Comparison of ENCODE assay signal across 15 mouse cellular contexts in genomic region chr4:103269336-103269735, GRCm38 (mm10). TPM values are rescaled to one million over a fixed set of nuclear protein-coding genes. Genes with fewer than 3 reads are reported as not detected.
DNase-seq lines count a peak whose midpoint lies in the region; ATAC-seq and TF ChIP-seq lines count a peak whose summit lies in the region.
"Had no signal": no experiment of that assay in that cellular context is flagged by ENCODE, and none has a peak within 500 bp of the region (broad histone marks: within the 10 kb centered on the region; RNA-seq: fewer than 3 reads in every experiment).

No protein-coding gene starts in this region.

- H3K4me3 ChIP-seq in forebrain, postnatal 0 days (ENCODE audit: low read depth, low read length), result no peak overlapping the region
- no peak overlapping the region for H3K4me3 ChIP-seq in forebrain, embryonic 13.5 days
- H3K4me3 ChIP-seq in liver, adult 2 months (ENCODE audit: insufficient read depth, low read depth, low read length), result no peak overlapping the region
- H3K4me3 ChIP-seq in liver, embryonic 11.5 days (ENCODE audit: low read depth, low read length), result no peak overlapping the region
- H3K4me3 ChIP-seq in kidney, embryonic 16.5 days (ENCODE audit: low read length), result no peak overlapping the region
- H3K4me3 ChIP-seq: forebrain, embryonic 15.5 days; heart, embryonic 12.5 days; megakaryocyte, embryonic 14.5 days had no signal

- peak; percentile 3 for DNase-seq in forebrain, postnatal 0 days
- no peak for DNase-seq in liver, adult 2 months (ENCODE audit: extremely low read depth, low read depth, low spot score)
- no peak for DNase-seq in liver, embryonic 11.5 days (ENCODE audit: low spot score)
- peak; percentile 13 for DNase-seq in A20 (ENCODE audit: low read depth, low spot score)
- no peak for DNase-seq in urinary bladder, adult 18-20 months (ENCODE audit: low spot score in 2 of 2)

- H3K4me2 ChIP-seq in forebrain, postnatal 0 days (ENCODE audit: low read depth), result no peak overlapping the region
- H3K4me2 ChIP-seq in forebrain, embryonic 13.5 days, result no peak overlapping the region
- H3K4me2 ChIP-seq in liver, embryonic 11.5 days, result no peak overlapping the region
- H3K4me2 ChIP-seq in kidney, embryonic 16.5 days (replicated peaks; ENCODE audit: low read depth, low read length), result no peak overlapping the region
- H3K4me2 ChIP-seq: forebrain, embryonic 15.5 days; heart, embryonic 12.5 days had no signal

- no peak for ATAC-seq in forebrain, postnatal 0 days
- no peak for ATAC-seq in forebrain, embryonic 13.5 days
- no peak for ATAC-seq in liver, embryonic 11.5 days (replicated peaks; ENCODE audit: low FRiP score)
- ATAC-seq in common myeloid progenitor, adult 5-6 weeks (replicated peaks; ENCODE audit: low read depth, poor library complexity, severe bottlenecking), result peak; percentile 56; the same call in 1 of the 2 replicates
- ATAC-seq in kidney, embryonic 16.5 days (ENCODE audit: low FRiP score, low TSS enrichment), result no peak
- ATAC-seq: forebrain, embryonic 15.5 days; inflammation-experienced regulatory T-cells, adult 6 months had no signal

- H3K9me3 ChIP-seq in forebrain, postnatal 0 days (ENCODE audit: low read length), result no peaks in the 10 kb centered on the region
- H3K9me3 ChIP-seq in forebrain, embryonic 13.5 days (replicated peaks), result no peaks in the 10 kb centered on the region
- no peaks in the 10 kb centered on the region for H3K9me3 ChIP-seq in liver, embryonic 11.5 days (ENCODE audit: control insufficient read depth, low read length)
- H3K9me3 ChIP-seq in kidney, embryonic 16.5 days (ENCODE audit: low read length), result no peaks in the 10 kb centered on the region
- H3K9me3 ChIP-seq: forebrain, embryonic 15.5 days; G1E; heart, embryonic 12.5 days had no signal

- no peaks in the 10 kb centered on the region for H3K4me1 ChIP-seq in forebrain, postnatal 0 days (ENCODE audit: insufficient read depth)
- no peaks in the 10 kb centered on the region for H3K4me1 ChIP-seq in forebrain, embryonic 13.5 days
- H3K4me1 ChIP-seq in liver, adult 2 months (ENCODE audit: control insufficient read depth, insufficient read depth, low read length), result no peaks in the 10 kb centered on the region
- no peaks in the 10 kb centered on the region for H3K4me1 ChIP-seq in liver, embryonic 11.5 days (replicated peaks; ENCODE audit: control insufficient read depth, insufficient read depth, low read length)
- no peaks in the 10 kb centered on the region for H3K4me1 ChIP-seq in kidney, embryonic 16.5 days (ENCODE audit: insufficient read depth, low read length)
- H3K4me1 ChIP-seq: forebrain, embryonic 15.5 days; heart, embryonic 12.5 days; megakaryocyte, embryonic 14.5 days had no signal

- no peaks in the 10 kb centered on the region for H3K79me2 ChIP-seq in liver, adult 2 months (ENCODE audit: control insufficient read depth, insufficient read depth, low read length)

- no peaks in the 10 kb centered on the region for H3K27me3 ChIP-seq in forebrain, postnatal 0 days (ENCODE audit: insufficient read depth, low read length)
- H3K27me3 ChIP-seq in forebrain, embryonic 13.5 days, result no peaks in the 10 kb centered on the region
- H3K27me3 ChIP-seq in liver, adult 2 months (ENCODE audit: control insufficient read depth, insufficient read depth, low read length), result no peaks in the 10 kb centered on the region
- H3K27me3 ChIP-seq in liver, embryonic 11.5 days (replicated peaks; ENCODE audit: control insufficient read depth, insufficient read depth, low read length), result no peaks in the 10 kb centered on the region
- H3K27me3 ChIP-seq in kidney, embryonic 16.5 days (ENCODE audit: insufficient read depth, low read length), result no peaks in the 10 kb centered on the region
- H3K27me3 ChIP-seq: forebrain, embryonic 15.5 days; heart, embryonic 12.5 days; megakaryocyte, embryonic 14.5 days had no signal

- TF ChIP-seq CTCF in forebrain, postnatal 0 days (IDR thresholded peaks at IDR 0.05; ENCODE audit: low read depth), result peak; percentile 42
- TF ChIP-seq CTCF in liver, adult 2 months (IDR thresholded peaks at IDR 0.05; ENCODE audit: low read depth, low read length), result 0 out of 2 replicates have a peak, but pooled peaks have one; percentile 14

- no peaks in the 10 kb centered on the region for H3K36me3 ChIP-seq in forebrain, postnatal 0 days (ENCODE audit: insufficient read depth)
- H3K36me3 ChIP-seq in forebrain, embryonic 13.5 days (ENCODE audit: poor library complexity, severe bottlenecking), result no peaks in the 10 kb centered on the region
- H3K36me3 ChIP-seq in liver, adult 2 months (ENCODE audit: control insufficient read depth, insufficient read depth, low read length), result no peaks in the 10 kb centered on the region
- no peaks in the 10 kb centered on the region for H3K36me3 ChIP-seq in liver, embryonic 11.5 days (ENCODE audit: control insufficient read depth, insufficient read depth, low read length)
- no peaks in the 10 kb centered on the region for H3K36me3 ChIP-seq in kidney, embryonic 16.5 days (ENCODE audit: insufficient read depth, low read length)
- H3K36me3 ChIP-seq: forebrain, embryonic 15.5 days; G1E; heart, embryonic 12.5 days had no signal

- 88% methylated on average over 4 of the region's 4 CpGs for WGBS in forebrain, postnatal 0 days
- WGBS in forebrain, embryonic 13.5 days, result 84% methylated on average over 4 of the region's 4 CpGs
- 90% methylated on average over 4 of the region's 4 CpGs for WGBS in liver, adult 2 months
- 66% methylated on average over 4 of the region's 4 CpGs for WGBS in liver, embryonic 11.5 days
- WGBS in kidney, embryonic 16.5 days, result 84% methylated on average over 4 of the region's 4 CpGs

- H3K27ac ChIP-seq in forebrain, postnatal 0 days (ENCODE audit: low read depth, low read length), result no peak overlapping the region
- H3K27ac ChIP-seq in forebrain, embryonic 13.5 days, result no peak overlapping the region
- H3K27ac ChIP-seq in liver, adult 2 months (replicated peaks; ENCODE audit: insufficient read depth, low read depth, low read length), result no peak overlapping the region
- no peak overlapping the region for H3K27ac ChIP-seq in liver, embryonic 11.5 days (ENCODE audit: low read depth, low read length)
- no peak overlapping the region for H3K27ac ChIP-seq in kidney, embryonic 16.5 days (ENCODE audit: low read length)
- H3K27ac ChIP-seq: forebrain, embryonic 15.5 days had no signal

- no peak overlapping the region for H3K9ac ChIP-seq in forebrain, postnatal 0 days
- H3K9ac ChIP-seq in forebrain, embryonic 13.5 days, result no peak overlapping the region
- no peak overlapping the region for H3K9ac ChIP-seq in liver, adult 2 months (ENCODE audit: low read depth, low read length)
- no peak overlapping the region for H3K9ac ChIP-seq in liver, embryonic 11.5 days (ENCODE audit: low read depth, low read length)
- no peak overlapping the region for H3K9ac ChIP-seq in kidney, embryonic 16.5 days (replicated peaks; ENCODE audit: low read length)
- H3K9ac ChIP-seq: forebrain, embryonic 15.5 days; heart, embryonic 12.5 days had no signal

- TF ChIP-seq POLR2A in liver, adult 2 months (IDR thresholded peaks at IDR 0.05; ENCODE audit: extremely low read depth, insufficient read depth, low read length), result no peak

RNA-seq across cellular contexts. Expression of gene 4921539E11Rik, which starts 21.3 kb away (rescaled TPM):
- not detected in 2 replicates for total RNA-seq in forebrain, postnatal 0 days (2014; rRNA removed)
- polyA plus RNA-seq in forebrain, postnatal 0 days (2015; fragmentation: Nextera tagmentation; extraction: Ambion mirVana), result not detected in 2 replicates
- not detected in 2 replicates for polyA plus RNA-seq in forebrain, embryonic 13.5 days (2015; fragmentation: Nextera tagmentation; extraction: Ambion mirVana)
- not detected in 2 replicates for total RNA-seq in liver, adult 2 months (2014; rRNA removed)
- not detected in 2 replicates for polyA plus RNA-seq in liver, adult 2 months (2012; rRNA removed)
- polyA plus RNA-seq in liver, embryonic 11.5 days (2014; fragmentation: Nextera tagmentation; extraction: Ambion mirVana), result not detected in 2 replicates
- total RNA-seq in common myeloid progenitor, adult 5-6 weeks (2017), result not detected in 2 replicates
- polyA plus RNA-seq in kidney, embryonic 16.5 days (2015; fragmentation: Nextera tagmentation; extraction: Ambion mirVana), result not detected in 2 replicates
- total RNA-seq: left cerebral cortex, postnatal 14 days had no signal
- polyA plus RNA-seq: embryonic facial prominence, embryonic 11.5 days; forebrain, embryonic 15.5 days; G1E; heart, embryonic 12.5 days; inflammation-experienced regulatory T-cells, adult 6 months had no signal

RNA-seq across cellular contexts. Expression of gene Oma1, which starts 44.3 kb away (rescaled TPM):
- total RNA-seq in forebrain, postnatal 0 days (2014; rRNA removed), result 10.3 and 10.8 TPM in 2 replicates
- polyA plus RNA-seq in forebrain, postnatal 0 days (2015; fragmentation: Nextera tagmentation; extraction: Ambion mirVana), result 11.7 and 15.9 TPM in 2 replicates
- 9.8 and 10.9 TPM in 2 replicates for polyA plus RNA-seq in forebrain, embryonic 13.5 days (2015; fragmentation: Nextera tagmentation; extraction: Ambion mirVana)
- total RNA-seq in liver, adult 2 months (2014; rRNA removed), result 16.0 and 16.6 TPM in 2 replicates
- 12.3 and 14.2 TPM in 2 replicates for polyA plus RNA-seq in liver, adult 2 months (2012; rRNA removed)
- polyA plus RNA-seq in liver, embryonic 11.5 days (2014; fragmentation: Nextera tagmentation; extraction: Ambion mirVana), result 23.5 TPM in 2 replicates
- total RNA-seq in common myeloid progenitor, adult 5-6 weeks (2017), result 47.5 and 58.2 TPM in 2 replicates
- polyA plus RNA-seq in kidney, embryonic 16.5 days (2015; fragmentation: Nextera tagmentation; extraction: Ambion mirVana), result 25.0 and 27.1 TPM in 2 replicates

RNA-seq across cellular contexts. Expression of gene Slc35d1, which starts 54.4 kb away (rescaled TPM):
- 2.9 and 3.0 TPM in 2 replicates for total RNA-seq in forebrain, postnatal 0 days (2014; rRNA removed)
- polyA plus RNA-seq in forebrain, postnatal 0 days (2015; fragmentation: Nextera tagmentation; extraction: Ambion mirVana), result 2.9 and 4.4 TPM in 2 replicates
- 4.5 and 5.2 TPM in 2 replicates for polyA plus RNA-seq in forebrain, embryonic 13.5 days (2015; fragmentation: Nextera tagmentation; extraction: Ambion mirVana)
- 27.8 and 37.1 TPM in 2 replicates for total RNA-seq in liver, adult 2 months (2014; rRNA removed)
- 29.1 TPM in 2 replicates for polyA plus RNA-seq in liver, adult 2 months (2012; rRNA removed)
- polyA plus RNA-seq in liver, embryonic 11.5 days (2014; fragmentation: Nextera tagmentation; extraction: Ambion mirVana), result 15.4 and 16.8 TPM in 2 replicates
- total RNA-seq in common myeloid progenitor, adult 5-6 weeks (2017), result 3.2 and 8.6 TPM in 2 replicates
- 7.3 and 8.2 TPM in 2 replicates for polyA plus RNA-seq in kidney, embryonic 16.5 days (2015; fragmentation: Nextera tagmentation; extraction: Ambion mirVana)

Comparison
In these comparisons a context has a peak if more than half of its experiments do, and no peak if none do; other contexts are left out.
1. DNase-seq: peak in forebrain, postnatal 0 days (single experiment) and A20 (single experiment); none in liver, adult 2 months (single experiment), liver, embryonic 11.5 days (single experiment) and urinary bladder, adult 18-20 months (0 of 2).